Mouse (Mus musculus) neural tube, embryonic 11.5 days (tissue): ENCODE measurements at regions not wholly inside any gene's neighbourhood (a gene's known extent, or its start where the extent isn't known, plus 50 kb on each side); places are given as distances from the start of the nearest gene placed in this dataset.

Experiments
- ATAC-seq: fragments of 200-750 bp; cut with Nextera tagmentation; 2 replicates; pipeline ENCODE4 v1.8.0; 2017; ENCODE audit warnings: moderate number of reproducible peaks, mild to moderate bottlenecking, moderate TSS enrichment, moderate library complexity; ENCODE audit not compliant: insufficient read depth, low FRiP score, low TSS enrichment
- DNase-seq: peaks from one replicate; pipeline ENCODE4 v3.0.0-alpha.2; 2015; ENCODE audit warnings: low spot score
- H3K27ac ChIP-seq: fragments of 300-500 bp; sonication (generic); 2 replicates; pipeline ENCODE4 v1.5.1; 2014; ENCODE audit warnings: low read depth, mild to moderate bottlenecking, low read length
- H3K27me3 ChIP-seq: fragments of 300-500 bp; sonication (generic); 2 replicates; pipeline ENCODE4 v1.6.1; 2014; ENCODE audit warnings: mild to moderate bottlenecking, low read length, mixed read lengths; ENCODE audit not compliant: control insufficient read depth, insufficient read depth
- H3K36me3 ChIP-seq: fragments of 300-500 bp; sonication (generic); 2 replicates; pipeline ENCODE4 v1.6.1; 2014; ENCODE audit warnings: mild to moderate bottlenecking, low read length, moderate library complexity, mixed read lengths; ENCODE audit not compliant: control insufficient read depth, insufficient read depth
- H3K4me1 ChIP-seq: fragments of 300-500 bp; sonication (generic); 2 replicates; pipeline ENCODE4 v1.6.1; 2014; ENCODE audit warnings: low read length, mixed read lengths; ENCODE audit not compliant: control insufficient read depth, insufficient read depth
- H3K4me2 ChIP-seq: fragments of 300-500 bp; sonication (generic); 2 replicates; pipeline ENCODE4 v1.6.1; 2014; ENCODE audit warnings: low read depth, mild to moderate bottlenecking, moderate library complexity
- H3K4me3 ChIP-seq: fragments of 300-500 bp; sonication (generic); 2 replicates; pipeline ENCODE4 v1.5.1; 2014; ENCODE audit warnings: low read depth, low read length
- H3K9ac ChIP-seq: fragments of 300-500 bp; sonication (generic); 2 replicates; pipeline ENCODE4 v1.6.1; 2014; ENCODE audit warnings: mild to moderate bottlenecking, low read length
- H3K9me3 ChIP-seq: fragments of 300-500 bp; sonication (generic); 2 replicates; pipeline ENCODE4 v1.6.1; 2016; ENCODE audit warnings: low read length; ENCODE audit not compliant: control insufficient read depth
- WGBS: fragments of 180-500 bp; shearing (Covaris S2); extraction: QIAGEN DNeasy Blood & Tissue Kit; methylation state at CpG from one replicate; pipeline ENCODE4 v1.1.7; 2014; 5-methylcytosine and 5-hydroxymethylcytosine counted together

GRCm38 (mm10) chr1:23689398-23689797 is 72.2 kb upstream of the B3gat2 start:
- H3K4me1 ChIP-seq = no peaks in the 10 kb centered on the region
- H3K27me3 ChIP-seq = no peaks in the 10 kb centered on the region
- no peak overlapping the region for H3K27ac ChIP-seq
- 81% methylated on average over 7 of the region's 7 CpGs for WGBS
- no peaks in the 10 kb centered on the region for H3K9me3 ChIP-seq
- no peak overlapping the region for H3K4me2 ChIP-seq
- DNase-seq (no peak), ATAC-seq (no peak)
- no peak overlapping the region for H3K4me3 ChIP-seq
- no peak overlapping the region for H3K9ac ChIP-seq
- H3K36me3 ChIP-seq = no peaks in the 10 kb centered on the region

DNA sequence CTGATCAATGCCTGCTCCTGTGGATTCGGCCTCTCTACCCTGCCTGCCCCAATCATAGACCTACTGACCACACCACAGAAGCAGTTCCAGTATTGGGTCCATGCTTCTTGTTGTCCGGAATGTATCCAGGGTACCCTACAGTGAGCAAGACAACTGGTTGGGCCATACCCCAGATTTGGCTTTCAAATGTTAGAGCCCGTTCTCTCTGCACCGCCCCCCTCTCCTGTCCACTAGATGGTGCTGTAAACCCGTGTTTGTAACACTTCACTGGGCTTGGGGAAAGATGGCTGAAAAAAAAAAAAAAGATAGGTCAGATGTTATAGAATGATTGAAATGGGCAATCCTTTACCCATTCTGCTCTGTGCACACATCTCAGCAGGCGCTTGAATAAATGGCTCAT is 56.1 kb upstream of the B3gat2 start:
- Histone ChIP-seq H3K4me2 (no peak overlapping the region), H3K36me3 (no peaks in the 10 kb centered on the region), H3K4me3 (no peak overlapping the region), H3K27me3 (no peaks in the 10 kb centered on the region), H3K9me3 (no peaks in the 10 kb centered on the region), H3K4me1 (no peaks in the 10 kb centered on the region), H3K9ac (no peak overlapping the region), H3K27ac (no peak overlapping the region)
- WGBS = 28% methylated on average over 6 of the region's 6 CpGs
- DNase-seq (peak; percentile 65), ATAC-seq (peak; percentile 71)

- 36% methylated on average over 4 of the region's 4 CpGs for WGBS
- H3K4me3 ChIP-seq = no peak overlapping the region
- ATAC-seq (peak; percentile 41; the same call in 1 of the 2 replicates), DNase-seq (no peak)
- H3K4me1 ChIP-seq = no peaks in the 10 kb centered on the region
- no peak overlapping the region for H3K27ac ChIP-seq
- no peak overlapping the region for H3K4me2 ChIP-seq
- no peaks in the 10 kb centered on the region for H3K36me3 ChIP-seq
- H3K9me3 ChIP-seq = no peaks in the 10 kb centered on the region
- H3K9ac ChIP-seq = no peak overlapping the region
- no peaks in the 10 kb centered on the region for H3K27me3 ChIP-seq
Measured at GRCm38 (mm10) chr1:23706450-23706849, 55.1 kb upstream of the B3gat2 start.
